Mouse (Mus musculus): ENCODE measurements around the gene Pip4k2b. TPM values are rescaled to one million over a fixed set of nuclear protein-coding genes. Genes with fewer than 3 reads are reported as not detected.
A peak's percentile ranks its signal among the peaks of the same experiment; 100 is the strongest.

The Pip4k2b gene
- polyA plus RNA-seq, 1 experiment from 2014 or later, result 1.8 TPM

DNA sequence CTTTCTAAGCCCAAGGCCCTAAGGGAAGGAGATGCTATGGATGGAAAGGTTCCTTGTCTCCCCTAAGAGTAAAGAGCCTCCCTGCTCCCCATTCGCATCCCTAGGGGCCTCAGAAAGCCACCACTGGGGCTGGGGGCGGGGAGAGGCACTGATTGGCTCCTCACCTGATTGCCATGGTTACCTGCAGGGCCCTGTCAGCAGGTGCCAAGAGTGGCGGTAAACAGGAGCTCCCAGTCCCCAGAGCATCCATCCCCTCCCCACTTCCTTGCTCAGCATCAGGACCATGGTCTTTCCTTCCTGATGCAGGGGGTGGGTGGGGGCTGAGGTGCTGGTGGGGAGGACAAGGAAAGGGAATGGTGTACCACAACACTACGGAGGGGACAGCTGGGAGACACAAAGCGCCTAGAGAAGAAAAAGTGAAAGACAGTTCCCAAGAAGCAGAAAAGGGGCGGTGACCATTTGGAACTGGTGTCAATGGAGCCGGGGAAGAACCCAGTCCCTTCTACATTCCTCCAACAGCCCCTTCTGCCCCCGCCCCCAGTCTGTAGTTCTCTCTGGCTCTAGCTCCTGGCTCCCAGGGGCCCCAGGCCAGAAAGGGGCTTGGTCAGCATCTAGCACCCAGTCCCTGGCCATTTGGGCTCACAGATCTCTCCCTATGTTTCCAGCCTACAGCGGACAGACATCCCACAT lies 48.6 kb downstream of the Pip4k2b start:
- DNase-seq (ENCODE audit: low spot score), result no peak
- 30% methylated on average over 9 of the region's 9 CpGs for WGBS
- peaks cover 40% of the 10 kb centered on the region for H3K36me3 ChIP-seq
- H3K27ac ChIP-seq, result peak overlapping the region; percentile 68
- no peaks in the 10 kb centered on the region for H3K27me3 ChIP-seq (ENCODE audit: insufficient read depth, poor library complexity, severe bottlenecking)
- H3K4me1 ChIP-seq (replicated peaks), result peaks cover 60% of the 10 kb centered on the region
- H3K4me3 ChIP-seq, result peak overlapping the region; percentile 33
- no peaks in the 10 kb centered on the region for H3K9me3 ChIP-seq

DNA sequence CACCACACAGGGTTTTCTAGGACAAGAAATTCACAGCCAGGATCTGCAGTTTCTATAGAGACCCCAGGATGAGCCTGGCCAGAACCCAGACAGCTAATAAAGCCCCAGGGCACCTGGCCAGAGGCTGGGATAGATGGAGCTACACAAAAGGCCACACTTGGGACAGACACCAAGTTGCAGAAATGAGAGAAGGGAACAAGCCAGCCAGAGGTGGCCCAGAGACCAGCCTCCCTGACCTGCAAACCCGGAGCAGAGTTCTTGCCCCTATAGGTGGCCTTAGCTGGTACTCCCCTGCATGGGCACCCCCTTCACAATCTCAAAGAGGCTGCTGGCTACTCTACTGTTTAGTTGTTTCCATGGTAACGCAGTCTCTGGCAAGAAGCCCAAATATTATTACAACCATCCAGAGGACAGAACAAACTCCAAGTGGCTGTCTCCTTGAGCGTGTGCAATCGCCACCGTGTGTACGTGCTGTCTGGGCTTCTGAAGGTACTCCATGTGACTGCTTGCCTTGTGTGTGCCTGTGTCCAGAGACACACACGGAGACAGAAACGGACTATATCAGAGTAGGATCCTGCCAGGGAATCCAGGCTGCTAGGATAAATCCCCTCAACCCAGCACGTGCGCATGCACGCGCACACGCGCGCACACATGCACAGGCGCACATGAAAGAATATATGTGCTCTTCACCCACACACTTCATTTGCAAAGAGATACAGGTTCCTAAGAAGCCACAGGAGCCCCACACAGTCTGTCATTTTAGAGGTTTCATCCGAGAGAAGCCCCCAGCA lies 49.4 kb downstream of the Pip4k2b start:
- Histone ChIP-seq H3K9me3 (no peaks in the 10 kb centered on the region), H3K27ac (peak overlapping the region; percentile 68), H3K4me1 (replicated peaks) (peaks cover 54% of the 10 kb centered on the region), H3K27me3 (ENCODE audit: insufficient read depth, poor library complexity, severe bottlenecking) (no peaks in the 10 kb centered on the region), H3K4me3 (peak overlapping the region; percentile 33; the same call in 1 of the 2 replicates), H3K36me3 (peaks cover 47% of the 10 kb centered on the region)
- no peak for DNase-seq (ENCODE audit: low spot score)
- 69% methylated on average over 17 of the region's 17 CpGs for WGBS

DNA sequence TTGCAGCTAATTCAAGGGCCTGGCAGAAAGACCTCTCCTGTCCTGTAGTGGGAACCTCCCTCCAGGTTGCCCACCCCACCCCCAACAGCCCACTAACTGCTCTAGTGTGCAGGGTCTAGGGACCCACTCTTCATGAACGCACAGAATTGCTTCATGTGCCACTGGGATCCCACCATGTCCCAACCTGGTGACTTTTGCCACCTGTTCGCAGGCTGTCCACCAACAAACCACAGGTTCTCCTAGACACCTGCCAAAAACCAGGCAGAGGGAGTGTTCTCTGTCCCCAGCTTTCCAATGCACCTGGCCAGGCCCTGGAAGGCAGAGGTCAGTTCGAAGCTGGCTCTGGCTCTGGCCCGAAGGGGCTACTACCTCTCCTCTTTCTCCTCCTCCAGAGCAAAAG lies 50.1 kb downstream of the Pip4k2b start:
- H3K4me1 ChIP-seq (replicated peaks), result peaks cover 52% of the 10 kb centered on the region

DNA sequence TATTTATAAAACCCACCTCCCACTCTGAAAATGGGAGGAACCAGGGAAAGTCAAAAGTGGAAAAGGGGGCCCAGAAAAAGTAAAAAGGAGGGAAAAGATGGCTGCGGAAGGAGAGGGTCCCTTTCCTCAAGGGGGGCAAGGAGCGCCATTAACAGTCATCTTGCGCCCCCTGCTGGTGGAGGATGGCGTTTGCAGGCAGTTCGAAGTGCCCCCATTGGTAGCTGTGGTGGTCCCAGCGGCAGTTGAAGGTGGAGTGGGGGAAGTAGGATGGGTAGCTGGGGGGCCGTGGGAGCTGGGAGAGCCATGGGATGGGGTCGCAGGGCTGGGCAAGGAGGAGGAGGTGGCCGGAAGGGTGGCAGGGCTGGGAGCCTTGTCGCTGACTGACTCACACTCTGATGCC lies 54.6 kb downstream of the Pip4k2b start:
- Histone ChIP-seq H3K27ac (no peak overlapping the region), H3K4me3 (no peak overlapping the region), H3K4me1 (replicated peaks) (peaks cover 39% of the 10 kb centered on the region), H3K27me3 (ENCODE audit: insufficient read depth, poor library complexity, severe bottlenecking) (no peaks in the 10 kb centered on the region), H3K9me3 (no peaks in the 10 kb centered on the region), H3K36me3 (peaks cover 67% of the 10 kb centered on the region)
- WGBS, result 35% methylated on average over 10 of the region's 10 CpGs
- peak; percentile 77 for DNase-seq (ENCODE audit: low spot score)

More for the DNA sequence above, 50.1 kb downstream of the Pip4k2b start:
- Histone ChIP-seq H3K36me3 (peaks cover 52% of the 10 kb centered on the region), H3K27ac (peak overlapping the region; percentile 37), H3K9me3 (no peaks in the 10 kb centered on the region), H3K27me3 (ENCODE audit: insufficient read depth, poor library complexity, severe bottlenecking) (no peaks in the 10 kb centered on the region), H3K4me3 (0 out of 2 replicates have a peak overlapping the region, but pooled peaks have one; percentile 14)
- no peak for DNase-seq (ENCODE audit: low spot score)
- WGBS, result 90% methylated on average over 4 of the region's 4 CpGs

DNA sequence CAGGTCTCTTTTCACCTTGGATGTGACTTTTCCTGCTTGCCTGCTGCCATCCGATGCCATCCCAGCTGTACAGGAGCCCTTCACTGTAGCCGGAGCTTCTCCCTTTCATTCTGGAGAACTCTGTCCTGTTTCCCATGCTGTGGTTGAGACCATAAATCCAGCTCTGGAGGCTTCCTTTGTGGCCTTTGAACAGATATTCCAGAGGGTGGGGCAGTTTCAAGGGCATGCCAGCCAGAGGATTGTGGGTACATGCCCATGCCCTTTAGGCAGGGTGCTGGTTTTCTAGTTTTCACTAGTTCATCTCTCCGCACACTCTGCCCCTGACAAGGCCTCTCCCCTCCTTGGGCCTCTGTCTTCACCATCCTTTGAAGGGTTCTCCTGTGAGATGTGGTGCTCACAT lies 57.4 kb downstream of the Pip4k2b start:
- peaks cover 65% of the 10 kb centered on the region for H3K36me3 ChIP-seq
- no peaks in the 10 kb centered on the region for H3K27me3 ChIP-seq (ENCODE audit: insufficient read depth, poor library complexity, severe bottlenecking)
- H3K4me3 ChIP-seq, result peak overlapping the region; percentile 53
- peak overlapping the region; percentile 42; the same call in 1 of the 2 replicates for H3K27ac ChIP-seq
- H3K9me3 ChIP-seq, result no peaks in the 10 kb centered on the region
- peaks cover 40% of the 10 kb centered on the region for H3K4me1 ChIP-seq (replicated peaks)
- DNase-seq (ENCODE audit: low spot score), result no peak
- 94% methylated on average over 3 of the region's 3 CpGs for WGBS

DNA sequence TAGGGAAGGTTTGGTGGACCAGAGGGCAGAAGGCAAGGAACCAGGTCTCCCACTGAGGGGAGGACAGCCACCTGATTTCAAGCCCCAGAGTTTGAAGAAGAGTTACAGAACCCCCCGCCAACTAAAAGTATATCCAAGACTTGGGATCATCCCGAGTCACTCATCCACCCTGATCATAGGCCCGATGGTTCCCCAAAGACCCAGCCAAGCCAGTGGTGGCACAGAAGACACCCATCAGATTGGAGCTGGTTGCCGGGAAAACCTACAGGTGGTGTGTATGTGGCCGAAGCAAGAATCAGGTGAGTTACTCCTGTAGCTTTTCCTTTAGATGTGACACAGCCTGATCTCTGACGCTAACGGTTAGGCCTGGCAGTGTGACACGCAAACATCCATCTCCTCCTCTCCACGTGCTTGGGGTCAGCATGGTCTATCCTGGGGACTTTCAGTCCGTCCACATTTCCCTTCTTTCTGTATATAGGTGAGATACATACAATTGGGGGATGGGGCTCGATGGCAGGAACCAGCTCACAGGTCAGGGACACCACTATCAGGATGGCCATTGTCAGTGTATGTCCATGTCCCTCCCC lies 58.1 kb downstream of the Pip4k2b start:
- Histone ChIP-seq H3K36me3 (peaks cover 65% of the 10 kb centered on the region), H3K27me3 (ENCODE audit: insufficient read depth, poor library complexity, severe bottlenecking) (no peaks in the 10 kb centered on the region), H3K27ac (peak overlapping the region; percentile 66), H3K4me1 (replicated peaks) (peaks cover 40% of the 10 kb centered on the region), H3K4me3 (peak overlapping the region; percentile 53), H3K9me3 (no peaks in the 10 kb centered on the region)
- WGBS, result 74% methylated on average over 11 of the region's 11 CpGs
- DNase-seq (ENCODE audit: low spot score), result no peak

DNA sequence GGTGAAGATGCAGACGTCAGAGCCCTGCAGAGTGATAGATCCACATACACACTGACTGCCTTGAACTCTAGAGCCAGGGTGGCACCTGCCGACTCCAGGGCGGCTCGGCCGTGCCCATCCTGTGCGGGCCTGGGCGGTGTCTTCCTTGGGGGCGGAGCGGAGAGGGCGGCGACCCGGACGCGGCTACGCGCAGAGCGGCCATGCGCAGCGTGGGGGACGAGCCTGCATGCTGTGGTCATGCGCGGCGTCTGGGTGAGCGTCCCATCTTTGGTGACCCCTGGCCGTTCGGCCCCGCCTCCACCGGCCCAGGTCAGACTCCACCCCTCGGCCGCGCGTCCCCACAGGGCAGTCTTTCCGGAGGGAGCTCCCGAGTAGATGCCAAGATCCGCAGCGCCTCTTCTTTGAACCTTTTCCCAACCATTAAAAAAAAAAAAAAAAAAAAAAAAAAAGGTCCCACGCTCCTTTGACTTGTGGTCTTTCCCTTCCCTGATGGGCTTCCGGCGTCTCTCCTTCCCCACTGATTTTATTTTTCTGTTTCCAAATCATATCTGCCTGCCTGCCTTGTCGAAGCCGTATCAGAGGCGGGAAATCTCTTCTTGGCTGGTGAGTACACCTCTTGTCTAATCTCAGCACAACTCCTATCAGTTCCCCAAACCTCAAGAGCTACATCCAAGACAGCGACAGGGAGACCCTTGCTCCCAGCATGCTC lies 58.7 kb downstream of the Pip4k2b start, which contains the start of gene Cisd3:
Gene Cisd3, plus strand, starts transcription at position 214 of the 709 bp plus-strand sequence.
- Histone ChIP-seq H3K27ac (peak within 1 kb of the TSS; percentile 79), H3K27me3 (ENCODE audit: insufficient read depth, poor library complexity, severe bottlenecking) (no peaks in the 10 kb centered on the region), H3K4me1 (replicated peaks) (peaks cover 40% of the 10 kb centered on the region), H3K4me3 (peak within 1 kb of the TSS; percentile 53), H3K36me3 (peaks cover 64% of the 10 kb centered on the region), H3K9me3 (no peaks in the 10 kb centered on the region)
- DNase-seq (ENCODE audit: low spot score), result peak; percentile 85
- 1% methylated on average over 43 of the region's 43 CpGs for WGBS

DNA sequence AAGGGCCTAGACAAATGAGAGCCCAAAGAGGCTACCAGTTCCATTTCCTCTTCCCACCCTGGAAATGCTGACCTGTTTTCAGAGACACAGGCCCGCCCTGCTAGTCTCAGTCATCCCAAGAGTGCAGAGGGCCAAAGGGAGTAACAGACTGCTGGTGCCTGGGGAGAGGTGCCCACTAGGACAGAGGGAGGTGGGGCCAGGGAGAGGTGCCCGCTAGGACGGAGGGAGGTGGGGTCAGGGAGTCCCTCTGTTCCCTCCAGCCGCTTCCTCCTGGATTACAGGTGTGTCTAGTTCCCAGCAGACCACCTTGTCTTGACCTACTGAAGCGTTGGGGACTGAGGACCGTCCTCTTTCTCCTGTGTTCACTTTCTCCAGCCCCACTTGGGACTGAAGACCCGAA lies 59.7 kb downstream of the Pip4k2b start:
- 39% methylated on average over 7 of the region's 7 CpGs for WGBS
- DNase-seq (ENCODE audit: low spot score), result no peak
- no peaks in the 10 kb centered on the region for H3K27me3 ChIP-seq (ENCODE audit: insufficient read depth, poor library complexity, severe bottlenecking)
- peak overlapping the region; percentile 1 for H3K27ac ChIP-seq
- no peaks in the 10 kb centered on the region for H3K9me3 ChIP-seq
- peaks cover 43% of the 10 kb centered on the region for H3K4me1 ChIP-seq (replicated peaks)
- H3K36me3 ChIP-seq, result peaks cover 64% of the 10 kb centered on the region
- no peak overlapping the region; the same call in 1 of the 2 replicates for H3K4me3 ChIP-seq

DNA sequence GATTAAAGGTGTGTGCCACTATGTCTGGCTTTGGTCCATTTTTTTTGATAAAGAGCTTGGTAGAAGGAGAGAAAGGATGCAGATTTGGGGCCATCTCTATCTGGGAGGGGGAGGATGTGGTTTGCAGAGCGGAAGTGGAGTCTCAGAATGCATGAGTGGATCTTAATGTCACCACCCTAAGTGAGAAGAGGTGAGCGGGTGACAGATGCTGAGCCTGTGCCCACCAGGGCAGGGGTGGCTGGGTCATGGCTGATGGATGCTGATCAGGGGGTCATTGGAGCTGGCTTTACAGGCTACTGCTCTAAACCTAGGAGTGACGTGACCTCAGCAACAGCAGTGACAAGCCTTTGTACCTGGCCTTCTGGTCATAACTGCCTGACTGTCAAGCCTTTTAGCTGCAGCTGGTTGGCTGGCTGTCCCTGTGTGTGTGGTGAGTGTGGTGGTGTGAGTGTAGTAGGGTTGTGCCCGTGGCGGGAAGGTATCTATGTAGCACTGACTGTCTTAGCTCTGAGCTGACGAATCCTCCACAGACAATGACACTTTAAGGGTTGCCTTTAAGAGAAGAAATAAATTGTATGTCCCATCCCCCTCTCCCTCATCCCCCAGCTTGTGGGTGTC lies 60.3 kb downstream of the Pip4k2b start:
- WGBS, result 83% methylated on average over 6 of the region's 6 CpGs
- Histone ChIP-seq H3K4me1 (replicated peaks) (peaks cover 43% of the 10 kb centered on the region), H3K27ac (no peak overlapping the region), H3K9me3 (no peaks in the 10 kb centered on the region), H3K4me3 (no peak overlapping the region), H3K36me3 (peaks cover 66% of the 10 kb centered on the region), H3K27me3 (ENCODE audit: insufficient read depth, poor library complexity, severe bottlenecking) (no peaks in the 10 kb centered on the region)
- DNase-seq (ENCODE audit: low spot score), result no peak

DNA sequence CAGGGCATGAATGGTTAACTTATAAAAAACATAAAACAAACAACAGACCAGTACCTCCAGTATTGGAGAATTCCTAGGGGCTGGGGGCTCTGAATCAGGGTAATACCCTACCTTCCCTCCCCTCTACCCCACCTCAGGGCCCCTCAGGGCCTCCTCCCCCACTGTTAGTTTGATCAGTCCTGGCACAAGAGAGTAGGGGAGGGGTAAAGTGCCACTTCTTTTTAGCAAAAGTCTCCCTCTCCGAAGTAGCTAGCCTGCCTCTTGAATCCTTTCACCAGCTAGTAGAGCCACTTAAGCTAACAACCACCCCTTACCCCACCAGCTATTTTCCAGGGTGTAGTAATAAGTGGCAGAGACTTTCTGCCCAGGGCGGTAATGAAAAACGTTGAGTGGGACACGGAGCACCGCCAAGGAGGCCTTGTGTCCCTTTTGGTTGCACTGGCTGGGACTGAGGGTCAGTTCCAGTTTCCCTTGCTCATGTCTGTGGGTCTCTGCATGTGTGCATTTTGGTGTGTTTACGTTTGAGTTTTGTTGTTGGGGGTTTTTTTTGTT lies 61.9 kb downstream of the Pip4k2b start:
- no peak overlapping the region for H3K27ac ChIP-seq
- H3K27me3 ChIP-seq (ENCODE audit: insufficient read depth, poor library complexity, severe bottlenecking), result no peaks in the 10 kb centered on the region; the same call in 1 of the 2 replicates
- H3K36me3 ChIP-seq, result peaks cover 66% of the 10 kb centered on the region
- DNase-seq (ENCODE audit: low spot score), result no peak
- peaks cover 52% of the 10 kb centered on the region for H3K4me1 ChIP-seq (replicated peaks)
- no peak overlapping the region for H3K4me3 ChIP-seq
- H3K9me3 ChIP-seq, result no peaks in the 10 kb centered on the region
- WGBS, result 77% methylated on average over 6 of the region's 6 CpGs

DNA sequence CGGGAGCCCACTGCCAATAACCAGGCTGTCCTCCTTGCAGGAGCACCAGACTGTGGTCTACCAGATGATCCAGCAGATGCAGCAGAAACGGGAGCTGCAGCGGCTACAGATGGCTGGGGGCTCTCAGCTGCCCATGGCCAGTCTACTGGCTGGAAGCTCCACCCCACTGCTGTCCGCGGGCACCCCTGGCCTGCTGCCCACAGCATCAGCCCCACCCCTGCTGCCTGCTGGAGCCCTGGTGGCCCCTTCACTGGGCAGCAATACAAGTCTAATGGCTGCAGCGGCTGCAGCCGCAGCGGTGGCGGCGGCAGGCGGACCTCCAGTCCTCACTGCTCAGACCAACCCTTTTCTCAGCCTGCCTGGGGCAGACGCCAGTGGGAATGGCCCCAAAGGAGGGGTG lies 64.1 kb downstream of the Pip4k2b start:
- H3K4me1 ChIP-seq (replicated peaks), result peaks cover 52% of the 10 kb centered on the region

DNA sequence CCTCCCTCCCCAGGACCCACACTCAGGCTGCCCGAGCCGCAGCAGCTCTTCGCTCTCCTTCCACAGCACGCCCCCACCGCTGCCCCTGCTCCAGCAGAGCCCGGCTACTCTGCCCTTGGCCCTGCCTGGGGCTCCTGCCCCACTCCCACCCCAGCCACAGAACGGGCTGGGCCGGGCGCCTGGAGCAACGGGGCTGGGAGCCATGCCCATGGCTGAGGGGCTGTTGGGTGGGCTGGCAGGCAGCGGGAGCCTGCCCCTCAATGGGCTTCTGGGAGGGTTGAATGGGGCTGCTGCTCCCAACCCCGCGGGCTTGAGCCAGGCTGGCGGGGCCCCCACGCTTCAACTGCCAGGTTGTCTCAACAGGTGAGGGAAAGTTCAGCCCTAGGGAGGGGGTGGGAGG lies 66.2 kb downstream of the Pip4k2b start:
- H3K27me3 ChIP-seq (ENCODE audit: insufficient read depth, poor library complexity, severe bottlenecking), result no peaks in the 10 kb centered on the region; the same call in 1 of the 2 replicates
- WGBS, result 79% methylated on average over 15 of the region's 15 CpGs
- H3K4me3 ChIP-seq, result no peak overlapping the region
- H3K4me1 ChIP-seq (replicated peaks), result peaks cover 39% of the 10 kb centered on the region
- H3K27ac ChIP-seq, result peak overlapping the region; percentile 73
- H3K36me3 ChIP-seq, result peaks cover 96% of the 10 kb centered on the region
- no peaks in the 10 kb centered on the region for H3K9me3 ChIP-seq
- no peak for DNase-seq (ENCODE audit: low spot score)

More for the DNA sequence above, 64.1 kb downstream of the Pip4k2b start:
- Histone ChIP-seq H3K9me3 (no peaks in the 10 kb centered on the region), H3K27ac (peak overlapping the region; percentile 16; the same call in 1 of the 2 replicates), H3K27me3 (ENCODE audit: insufficient read depth, poor library complexity, severe bottlenecking) (no peaks in the 10 kb centered on the region; the same call in 1 of the 2 replicates), H3K4me3 (no peak overlapping the region; the same call in 1 of the 2 replicates), H3K36me3 (peaks cover 83% of the 10 kb centered on the region)
- 83% methylated on average over 12 of the region's 12 CpGs for WGBS
- no peak for DNase-seq (ENCODE audit: low spot score)

Data from hindbrain, embryonic 10.5 days (tissue).